Mouse (Mus musculus): ENCODE measurements around the gene Ccdc157. TPM values are rescaled to one million over a fixed set of nuclear protein-coding genes. Genes with fewer than 3 reads are reported as not detected.
"Not testable (repeated sequence)": the region's sequence is repeated elsewhere in the genome, so short reads cannot be mapped to it uniquely, and the experiment has no call there.

Gene Ccdc157
- total RNA-seq, 2 experiments from 2014 or later = 16.0 to 18.1 TPM

DNA sequence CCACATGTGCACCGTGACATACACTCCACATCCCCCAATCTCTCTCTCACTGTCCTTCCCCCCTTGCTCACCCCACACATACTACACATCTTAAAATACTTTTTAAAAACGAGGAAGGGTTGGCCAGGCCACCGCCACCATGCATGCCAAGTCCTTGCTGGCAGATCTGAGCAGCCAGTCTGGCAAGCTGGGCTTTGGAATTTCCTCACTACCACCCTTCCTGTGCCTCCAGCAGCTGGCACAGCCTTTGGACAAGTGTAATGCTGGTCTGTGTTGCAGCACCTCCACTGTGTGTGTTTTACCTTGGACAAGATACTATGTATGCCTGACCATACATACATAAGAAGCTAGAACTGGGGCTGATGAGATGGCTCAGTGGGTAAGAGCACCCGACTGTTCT lies 46.6 kb downstream of the Ccdc157 start:
- intact Hi-C loops (cut with DNase I) = no loop called here
- DNase-seq (ENCODE audit: low spot score in 2 of 2) = no peak

- DNase-seq (ENCODE audit: low spot score in 2 of 2) = peak in 1 of 2 experiments; percentile 2
- intact Hi-C loops (cut with DNase I) = no loop called here
Observed at GRCm38 (mm10) chr11:4112861-4113260, 47.2 kb downstream of the Ccdc157 start.

DNA sequence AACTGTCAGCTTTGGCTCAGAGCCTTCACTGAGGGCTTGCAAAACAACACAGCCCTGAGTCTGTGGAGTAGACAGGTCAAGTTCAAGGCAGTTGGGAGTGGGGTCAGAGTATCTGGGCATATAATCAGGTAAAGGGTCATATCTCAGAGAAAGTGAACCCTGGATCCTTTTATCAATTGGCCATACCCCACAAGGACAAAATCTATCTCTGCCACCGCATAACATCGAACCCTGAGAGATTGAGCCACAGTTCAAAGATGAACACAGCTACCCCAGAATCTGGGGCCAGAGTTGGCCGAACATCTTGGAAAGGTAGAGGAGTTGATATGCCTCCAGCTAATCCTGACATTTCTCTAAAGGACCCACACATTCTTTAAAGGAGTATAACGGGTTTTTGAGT lies 48.1 kb downstream of the Ccdc157 start:
- intact Hi-C loops (cut with DNase I) = no loop called here
- DNase-seq (ENCODE audit: low spot score in 2 of 2) = no peak

GRCm38 (mm10) chr11:4108691-4109090 lies 51.4 kb downstream of the Ccdc157 start:
- intact Hi-C loops (cut with DNase I) = no loop called here
- DNase-seq (ENCODE audit: low spot score in 2 of 2) = no peak

- intact Hi-C loops (cut with DNase I); DNase-seq (ENCODE audit: low spot score in 2 of 2): not testable (repeated sequence)
Observed at GRCm38 (mm10) chr11:4107901-4108300, 52.2 kb downstream of the Ccdc157 start.

GRCm38 (mm10) chr11:4105444-4105843 lies 54.6 kb downstream of the Ccdc157 start:
- intact Hi-C loops (cut with DNase I) = loop anchor here (1.0 kb wide), 1 partner anchor 12 kb away; no protein-coding TSS in a partner anchor
- DNase-seq (ENCODE audit: low spot score in 2 of 2) = peak; percentile 64 to 74

GRCm38 (mm10) chr11:4104989-4105388 lies 55.1 kb downstream of the Ccdc157 start:
- no peak for DNase-seq (ENCODE audit: low spot score in 2 of 2)
- intact Hi-C loops (cut with DNase I) = loop anchor here (1.0 kb wide), 1 partner anchor 12 kb away; no protein-coding TSS in a partner anchor

DNA sequence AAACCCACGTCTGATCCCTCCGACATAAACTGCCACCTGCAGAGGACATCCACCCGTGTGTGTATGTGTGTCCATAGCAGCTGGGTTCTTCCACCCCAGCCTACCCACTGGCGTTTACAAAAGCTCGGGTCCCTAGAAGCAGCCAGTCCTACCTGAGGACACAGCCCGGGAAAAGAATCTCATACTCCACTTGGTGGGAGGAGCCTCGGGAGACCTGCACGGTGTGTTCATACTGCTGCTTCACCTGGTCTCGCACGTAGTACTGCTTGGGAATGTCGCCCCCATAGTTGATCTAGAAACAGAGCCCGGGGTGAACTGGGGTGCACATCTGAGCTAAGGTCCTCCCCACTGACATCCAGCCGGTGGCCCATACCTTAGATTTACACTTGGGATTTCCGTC lies 56.6 kb downstream of the Ccdc157 start:
- no peak for DNase-seq (ENCODE audit: low spot score in 2 of 2)
- intact Hi-C loops (cut with DNase I) = no loop called here

- intact Hi-C loops (cut with DNase I) = no loop called here
- no peak for DNase-seq (ENCODE audit: low spot score in 2 of 2)
Observed at GRCm38 (mm10) chr11:4101851-4102250, 58.2 kb downstream of the Ccdc157 start.

- intact Hi-C loops (cut with DNase I) = no loop called here
- no peak for DNase-seq (ENCODE audit: low spot score in 2 of 2)
Observed at GRCm38 (mm10) chr11:4099447-4099846, 60.6 kb downstream of the Ccdc157 start.

- DNase-seq (ENCODE audit: low spot score in 2 of 2) = no peak
- intact Hi-C loops (cut with DNase I) = no loop called here
Observed at GRCm38 (mm10) chr11:4098816-4099215, 61.3 kb downstream of the Ccdc157 start.

DNA sequence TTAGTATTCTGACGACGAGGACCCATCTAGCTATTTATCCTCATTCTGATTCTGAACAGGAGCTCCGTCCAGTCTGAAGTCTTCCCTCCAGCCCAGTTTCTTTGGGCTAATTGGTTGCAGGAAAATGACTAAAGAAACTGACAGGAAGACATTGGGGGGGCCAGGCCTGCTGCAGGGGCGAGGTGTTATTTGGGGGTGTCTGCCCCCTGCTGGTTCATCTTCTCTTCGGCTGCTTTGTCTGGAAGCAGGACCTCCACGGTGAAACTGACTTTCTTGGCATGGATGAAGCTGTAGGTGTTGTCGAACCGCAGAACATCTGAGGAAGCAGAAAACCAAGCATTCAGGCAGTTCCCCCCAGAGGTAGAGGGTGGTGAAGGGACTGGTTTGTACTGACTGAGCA lies 62.0 kb downstream of the Ccdc157 start:
- intact Hi-C loops (cut with DNase I) = no loop called here
- no peak for DNase-seq (ENCODE audit: low spot score in 2 of 2)

- intact Hi-C loops (cut with DNase I) = no loop called here
- no peak for DNase-seq (ENCODE audit: low spot score in 2 of 2)
Observed at GRCm38 (mm10) chr11:4097091-4097621, 62.9 kb downstream of the Ccdc157 start.

GRCm38 (mm10) chr11:4096054-4096984 lies 63.8 kb downstream of the Ccdc157 start:
- DNase-seq (ENCODE audit: low spot score in 2 of 2) = peak; percentile 97 to 98
- intact Hi-C loops (cut with DNase I) = no loop called here

DNA sequence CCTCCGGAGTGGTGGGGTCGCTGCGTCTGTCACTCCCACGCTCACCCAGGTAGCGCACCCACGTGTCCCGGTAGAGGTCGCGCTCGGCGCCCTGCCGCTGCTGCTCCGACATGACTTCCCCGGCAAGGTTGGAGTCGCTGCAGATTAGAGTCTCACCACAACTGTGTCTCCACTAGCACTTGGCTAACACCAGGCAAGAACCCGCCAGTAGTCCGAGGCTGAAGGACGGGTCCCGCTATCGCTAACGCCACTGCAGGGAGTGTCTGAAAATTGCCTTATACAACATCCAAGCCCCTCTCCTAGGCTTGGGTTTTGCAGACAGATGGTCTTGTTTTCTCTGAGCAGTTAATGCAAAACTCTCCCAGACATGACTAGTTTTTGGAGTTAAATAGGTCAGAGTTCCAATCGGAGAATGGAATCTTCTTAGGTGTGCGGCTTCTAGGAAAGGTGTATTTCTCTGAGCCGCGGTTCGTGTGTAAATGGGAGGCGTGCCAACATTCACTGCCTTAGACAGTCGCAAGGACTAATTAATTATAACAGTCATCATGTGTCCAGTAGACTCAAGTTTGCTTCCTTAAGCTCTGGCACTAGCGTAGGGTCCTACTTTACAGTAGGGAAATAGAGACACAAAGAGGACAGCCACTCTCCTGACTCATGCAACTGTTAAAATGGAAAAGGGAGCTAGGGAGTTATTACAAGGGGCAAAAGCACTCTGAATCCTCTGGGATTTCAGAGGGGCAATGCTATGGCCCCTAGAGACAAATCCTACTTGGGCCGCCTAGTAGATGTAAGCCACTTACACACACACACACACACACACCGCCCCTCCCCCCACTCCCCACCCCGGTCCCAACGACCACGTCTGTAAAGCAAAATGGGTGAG lies 64.7 kb downstream of the Ccdc157 start, which contains the start of gene Mtfp1:
Gene Mtfp1, minus strand, starts transcription at position 275 of the 883 bp plus-strand sequence.
- DNase-seq (ENCODE audit: low spot score in 2 of 2) = peak; percentile 67 to 70
- intact Hi-C loops (cut with DNase I) = no loop called here

GRCm38 (mm10) chr11:4094378-4095170 lies 65.5 kb downstream of the Ccdc157 start:
- intact Hi-C loops (cut with DNase I) = no loop called here
- DNase-seq (ENCODE audit: low spot score in 2 of 2) = peak; percentile 75 to 84

GRCm38 (mm10) chr11:4093459-4094377 lies 66.4 kb downstream of the Ccdc157 start:
- intact Hi-C loops (cut with DNase I) = no loop called here
- no peak for DNase-seq (ENCODE audit: low spot score in 2 of 2)
